Mouse (Mus musculus): ENCODE results near the gene Zdbf2. TPM values are rescaled to one million over a fixed set of nuclear protein-coding genes. Genes with fewer than 3 reads are reported as not detected.
A peak's percentile ranks its signal among the peaks of the same experiment; 100 is the strongest.

Gene Zdbf2
- 10 to 100 TPM; 11.0 to 17.9 (median 15.7) TPM for total RNA-seq (2022)

DNA sequence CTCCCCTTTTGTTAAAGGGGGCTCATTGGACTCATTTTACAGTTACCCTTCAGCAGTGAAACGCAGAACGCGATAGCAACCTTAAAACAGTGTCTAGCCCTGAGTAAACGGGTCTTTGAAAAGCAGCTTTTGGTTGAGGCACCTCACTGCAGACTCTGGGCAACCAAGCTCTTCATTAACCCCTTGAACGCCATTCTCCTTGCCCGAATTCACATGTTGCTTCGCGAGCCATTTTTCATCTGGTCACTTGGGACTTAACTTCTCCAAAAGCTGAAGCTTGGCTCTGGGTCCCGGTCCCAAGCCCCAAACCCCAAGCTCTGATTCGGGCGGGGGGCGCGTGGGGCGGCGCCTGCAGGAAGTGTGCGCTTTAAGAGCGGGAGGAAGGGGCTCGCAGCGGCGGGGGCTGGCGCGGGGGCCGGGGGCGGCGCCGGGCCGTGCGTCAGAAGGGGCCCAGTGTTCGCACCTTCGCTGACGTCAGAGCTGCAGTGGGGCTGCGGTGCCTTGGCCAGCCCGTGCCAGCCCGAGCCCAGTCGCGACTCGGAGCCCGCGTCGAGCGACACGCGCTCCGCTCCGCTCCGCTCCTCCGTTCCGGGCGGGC lies at the start of gene Zdbf2:
Zdbf2 (plus strand) TSS at position 525 of the 598 bp plus-strand sequence.
- DNase-seq (ENCODE audit: low spot score in 2 of 2): no peak

DNA sequence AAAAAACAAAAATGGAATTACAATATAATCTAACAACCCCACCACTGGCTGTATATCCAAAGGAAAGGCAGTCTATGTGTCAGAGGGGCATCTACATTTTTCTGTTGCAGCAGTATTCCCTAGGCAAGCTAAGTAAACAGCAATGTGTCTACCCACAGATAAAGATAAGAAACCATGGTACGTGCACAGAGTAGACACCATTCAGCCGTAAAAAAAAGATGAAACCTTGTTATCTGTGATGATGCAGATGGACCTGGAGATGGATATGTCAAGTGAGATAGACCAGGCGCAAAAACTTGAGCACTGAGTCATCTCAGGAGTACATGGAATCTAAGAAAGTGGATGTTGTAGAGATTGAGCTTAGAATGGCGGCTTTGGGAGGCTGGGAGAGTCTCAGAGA lies 48.1 kb upstream of the Zdbf2 start:
- DNase-seq (ENCODE audit: low spot score in 2 of 2): no peak

DNA sequence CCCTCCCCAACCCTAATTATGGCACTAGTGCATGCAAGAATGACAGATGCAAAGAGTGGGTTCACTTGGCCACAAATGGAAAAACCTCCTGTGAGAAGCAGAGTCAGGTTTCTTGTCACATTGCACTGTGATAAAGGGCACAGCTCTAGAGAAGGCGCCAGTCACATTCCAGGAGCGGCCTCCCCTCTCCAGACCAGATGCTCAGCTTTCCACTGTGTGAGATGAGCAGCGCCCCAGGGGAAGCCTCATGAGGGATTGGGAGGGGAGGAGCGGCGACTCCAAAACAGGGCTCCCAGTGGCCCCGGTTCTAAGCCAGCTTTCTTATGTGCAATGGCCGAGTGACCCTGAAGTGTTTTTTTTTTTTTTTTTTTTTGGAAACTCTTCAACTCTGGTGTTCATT lies 47.2 kb upstream of the Zdbf2 start:
- DNase-seq (ENCODE audit: low spot score in 2 of 2): no peak

DNA sequence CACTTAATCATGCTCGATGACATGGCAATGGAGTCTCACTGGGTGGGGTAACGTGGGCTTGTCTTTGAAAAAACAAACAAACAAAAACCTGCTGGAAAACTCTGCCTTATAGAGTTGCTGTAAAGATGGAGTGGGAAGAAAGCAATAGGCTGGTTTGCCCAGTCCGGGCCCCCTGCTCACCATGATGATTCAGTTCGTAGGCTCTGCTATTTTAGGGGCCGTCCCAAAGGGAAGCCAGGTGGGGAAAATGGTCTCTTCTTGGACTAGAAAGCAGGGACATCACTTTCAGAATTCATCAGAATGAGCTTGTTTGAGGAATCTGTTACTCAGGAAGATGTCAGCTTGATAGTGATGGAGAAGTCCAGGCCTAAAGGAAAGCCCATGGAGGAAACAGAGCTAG lies 45.8 kb upstream of the Zdbf2 start:
- no peak for DNase-seq (ENCODE audit: low spot score in 2 of 2)

DNA sequence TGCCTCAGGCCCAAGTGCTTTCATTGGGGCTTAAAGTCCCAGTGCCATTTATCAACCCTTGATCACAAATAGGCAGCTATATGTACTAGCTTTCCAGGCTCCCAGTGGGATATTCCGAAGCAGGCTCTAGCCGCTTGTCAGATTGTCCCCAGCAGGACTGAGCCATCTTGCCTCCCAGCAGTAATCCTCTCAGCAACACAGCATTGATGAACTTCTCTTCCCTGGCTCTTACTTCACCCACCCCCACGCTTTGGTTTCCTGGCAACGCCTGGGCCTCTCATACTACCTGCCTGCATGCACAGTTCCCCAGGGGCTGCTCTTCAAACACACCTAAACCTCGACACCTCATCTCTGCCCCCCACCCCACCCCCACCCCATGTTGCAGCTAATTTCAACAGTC lies 35.7 kb upstream of the Zdbf2 start:
- DNase-seq (ENCODE audit: low spot score in 2 of 2): no peak

DNA sequence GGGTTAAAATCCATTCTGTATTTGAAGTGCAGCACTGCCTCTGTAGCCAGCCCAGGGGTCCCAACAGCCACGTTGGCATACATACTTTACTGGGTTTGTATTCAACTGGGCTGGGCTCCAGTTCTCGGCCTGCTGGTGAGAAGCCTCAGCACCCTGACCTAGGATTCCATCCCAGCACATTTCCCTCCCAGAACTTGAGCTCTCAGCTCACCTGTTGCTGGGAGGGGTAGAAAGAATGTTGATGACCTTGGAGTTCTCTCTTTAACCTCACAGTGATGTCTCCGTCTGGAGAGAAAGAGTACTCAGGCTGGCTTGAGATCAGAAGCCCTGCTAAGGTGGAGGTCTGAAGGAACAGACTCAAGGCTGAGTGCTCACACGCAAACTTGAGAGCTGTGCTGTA lies 33.8 kb upstream of the Zdbf2 start:
- DNase-seq (ENCODE audit: low spot score in 2 of 2): no peak

DNA sequence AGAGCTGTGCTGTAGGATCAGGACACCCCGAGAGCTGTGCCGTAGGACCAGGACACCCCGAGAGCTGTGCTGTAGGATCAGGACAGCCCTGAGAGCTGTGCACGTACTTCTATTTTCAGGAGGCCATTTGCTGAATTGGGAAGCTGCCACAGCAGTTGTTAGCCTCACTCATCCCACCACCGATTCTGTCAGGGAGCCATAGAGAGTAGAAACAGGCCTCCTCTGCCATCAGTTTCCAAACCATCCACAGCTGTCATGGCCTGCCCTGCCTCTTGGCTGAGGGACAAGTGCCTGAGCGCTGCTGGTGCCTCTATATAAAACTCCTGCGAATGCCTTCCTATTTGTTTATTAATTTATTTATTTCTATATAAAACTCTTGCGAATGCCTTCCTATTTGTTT lies 33.3 kb upstream of the Zdbf2 start:
- DNase-seq (ENCODE audit: low spot score in 2 of 2): no peak

DNA sequence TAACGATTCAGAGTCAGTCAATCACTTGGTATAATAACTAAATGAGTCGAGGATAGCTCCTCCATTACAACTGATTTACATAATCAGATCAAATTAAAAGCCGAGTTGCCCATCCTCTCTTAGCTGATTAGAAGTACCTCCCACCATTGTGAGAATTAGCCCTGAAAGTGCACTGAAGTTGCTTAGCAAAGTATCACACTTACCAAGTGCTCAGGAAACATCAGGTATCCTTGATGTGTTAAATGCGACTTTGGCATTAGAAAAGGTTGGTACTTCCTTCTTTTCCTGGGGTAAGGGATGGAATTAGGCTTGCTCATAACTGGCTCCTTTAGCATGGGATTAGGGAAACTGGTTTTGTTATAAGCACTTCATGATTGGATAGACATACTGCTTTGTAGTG lies 29.2 kb upstream of the Zdbf2 start:
- DNase-seq (ENCODE audit: low spot score in 2 of 2): no peak

DNA sequence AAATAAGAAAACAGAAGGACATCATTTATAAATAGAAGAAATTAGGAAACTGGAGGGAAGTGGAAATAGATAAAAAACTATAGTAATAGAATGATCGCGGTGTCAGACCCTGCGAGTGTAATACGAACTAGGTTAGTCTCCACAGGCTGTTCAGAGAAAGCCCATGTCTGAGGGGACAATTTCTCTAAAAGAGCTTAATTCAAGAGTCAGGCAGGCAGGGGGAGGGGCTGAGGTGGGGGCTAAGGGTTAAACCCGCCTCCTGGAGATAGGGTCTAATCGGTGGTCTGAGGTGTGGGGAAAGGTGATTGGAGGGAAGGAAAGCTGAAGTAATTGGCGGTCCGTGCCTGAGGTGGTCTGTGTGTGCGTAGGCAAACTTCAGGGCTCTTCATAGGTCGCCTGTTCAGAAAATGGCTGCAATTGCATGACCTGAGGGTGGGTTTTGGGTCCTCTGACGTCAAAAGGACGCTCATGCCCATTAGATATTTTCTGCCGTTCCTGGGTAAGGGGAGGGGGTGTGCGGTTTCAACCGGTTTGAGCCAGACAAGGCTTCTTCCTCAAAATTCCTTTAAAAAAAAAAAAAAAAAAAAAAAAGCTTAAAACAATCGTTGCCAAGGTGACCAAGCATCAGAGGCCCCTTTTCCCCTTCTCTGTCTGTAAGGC lies 26.1 kb upstream of the Zdbf2 start:
- DNase-seq (ENCODE audit: low spot score in 2 of 2): no peak

DNA sequence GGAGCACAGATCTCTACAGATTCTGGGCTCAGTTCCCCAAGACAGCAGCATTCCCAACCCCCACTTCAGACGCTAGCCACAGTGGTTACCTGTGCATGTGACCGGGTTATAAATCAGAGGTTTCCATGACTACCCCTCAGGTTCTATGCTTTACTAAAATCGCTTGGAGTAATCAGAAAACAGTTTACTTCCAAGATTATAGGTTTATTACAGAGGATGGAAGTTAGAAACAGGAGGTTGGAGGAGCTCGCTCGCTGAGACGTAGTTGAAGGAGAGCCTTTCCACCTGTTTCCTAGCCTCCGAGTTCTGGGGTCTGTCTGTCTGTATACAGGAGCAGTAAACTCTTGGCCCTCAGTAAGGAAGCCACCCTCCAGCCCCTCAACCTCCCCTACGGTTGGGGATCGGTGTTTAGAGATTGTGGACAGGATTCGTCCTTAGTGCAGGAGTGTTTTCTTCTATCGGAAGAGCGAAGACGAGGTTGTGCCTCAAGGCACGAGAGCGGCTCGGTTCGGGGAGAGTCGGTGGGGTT lies 25.2 kb upstream of the Zdbf2 start:
- DNase-seq (ENCODE audit: low spot score in 2 of 2): no peak

DNA sequence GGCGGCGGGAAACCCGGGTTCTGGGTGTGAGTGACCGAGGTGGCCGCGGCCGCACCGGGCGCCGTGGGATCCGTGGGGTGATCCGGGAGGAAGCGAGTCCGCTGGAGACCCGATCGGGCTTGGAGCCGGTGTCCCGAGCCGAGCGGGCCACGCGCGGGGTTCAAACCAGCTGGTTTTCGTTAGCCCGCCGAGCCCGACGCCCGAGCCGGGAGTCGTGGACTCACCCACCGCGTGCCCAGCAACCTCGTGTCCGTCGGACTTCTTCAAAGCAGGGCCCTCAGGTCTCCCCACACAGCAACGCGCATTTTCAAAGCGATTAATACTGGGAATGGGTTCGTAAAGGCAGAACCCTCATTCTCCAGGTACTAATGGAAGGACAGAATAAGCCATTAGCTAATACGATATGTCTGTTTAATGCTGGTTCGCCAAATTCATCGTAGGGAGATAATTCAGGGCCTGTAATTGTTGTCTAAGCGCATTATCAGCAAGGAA lies 24.7 kb upstream of the Zdbf2 start:
- no peak for DNase-seq (ENCODE audit: low spot score in 2 of 2)

DNA sequence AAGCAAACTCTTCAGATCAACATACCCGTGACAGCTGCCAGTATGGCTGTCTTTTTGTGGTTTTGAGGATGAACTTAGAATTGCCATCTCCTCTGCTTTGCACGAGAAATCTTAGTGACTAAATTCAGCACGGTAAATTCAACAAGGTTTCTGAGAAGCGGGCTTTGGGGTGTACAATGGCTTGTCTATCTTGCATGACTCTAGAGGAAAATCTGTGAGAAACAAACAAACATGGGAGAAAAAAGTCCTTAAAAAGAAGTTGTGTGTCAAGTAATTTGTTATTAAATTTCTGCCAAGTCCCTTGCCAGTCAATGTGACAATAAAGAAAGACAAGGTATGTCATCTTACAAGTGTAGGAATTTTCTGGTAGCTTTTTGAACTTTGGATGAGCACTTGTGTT lies 23.8 kb upstream of the Zdbf2 start:
- DNase-seq (ENCODE audit: low spot score in 2 of 2): no peak

DNA sequence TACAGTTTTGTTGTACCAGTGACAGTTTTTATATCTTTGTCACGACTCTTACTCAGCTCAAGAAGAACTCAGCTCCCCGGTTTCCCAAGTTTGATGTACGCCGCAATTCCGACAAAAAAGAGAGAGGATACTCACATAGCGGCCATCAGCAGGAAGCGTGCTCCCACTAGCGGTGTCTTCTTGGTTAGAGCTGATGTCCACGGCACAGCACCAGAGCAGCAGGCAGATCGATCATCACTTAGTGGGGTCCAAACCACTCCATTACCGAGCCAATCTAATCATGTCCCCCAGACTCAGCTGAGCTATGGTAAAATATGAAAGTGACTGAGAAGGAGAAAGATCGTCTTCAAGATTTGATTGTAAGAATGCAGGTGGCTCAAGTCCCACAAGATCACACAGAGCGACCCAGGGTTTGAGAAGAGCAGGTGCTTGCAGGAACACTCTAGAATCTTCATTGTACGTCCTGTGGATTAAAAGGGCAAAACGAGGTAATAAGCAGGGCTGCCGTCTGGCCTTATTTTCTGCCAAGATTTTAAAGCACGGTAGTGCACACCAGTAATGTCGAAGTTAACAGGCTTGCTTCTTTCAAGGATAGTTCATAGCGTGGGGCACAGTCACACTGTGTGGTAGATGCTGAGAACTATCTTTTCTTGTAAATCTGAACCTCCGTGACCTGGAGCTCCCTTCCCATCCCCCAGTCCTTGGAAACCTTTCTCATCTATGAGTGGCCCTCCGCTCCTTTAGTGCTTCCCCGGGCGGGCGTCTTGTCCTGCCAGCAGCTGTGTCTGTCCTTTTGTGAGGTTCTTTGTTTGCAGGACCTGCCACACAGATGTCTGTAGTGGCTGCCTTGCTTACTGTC lies 20.5 kb upstream of the Zdbf2 start:
- no peak for DNase-seq (ENCODE audit: low spot score in 2 of 2)

DNA sequence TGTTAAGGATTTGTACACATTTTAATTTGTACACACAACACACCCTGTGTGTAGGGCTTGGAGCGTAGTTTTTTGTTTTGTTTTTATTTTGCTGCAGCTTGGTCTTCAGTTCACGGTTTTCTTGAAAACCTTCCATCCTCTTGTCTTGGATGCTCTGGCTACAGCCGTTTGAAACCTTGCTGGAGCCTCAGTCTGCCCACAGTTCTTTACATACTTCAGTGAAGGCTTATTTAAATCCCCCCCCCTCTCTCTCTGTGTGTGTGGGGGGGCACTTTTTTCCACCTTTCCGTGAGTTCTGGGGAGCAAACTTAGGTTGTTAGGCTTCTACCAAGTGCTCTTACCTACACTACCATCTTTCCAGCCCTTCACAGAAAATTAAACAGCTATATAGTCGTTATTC lies 19.8 kb upstream of the Zdbf2 start:
- DNase-seq (ENCODE audit: low spot score in 2 of 2): no peak

DNA sequence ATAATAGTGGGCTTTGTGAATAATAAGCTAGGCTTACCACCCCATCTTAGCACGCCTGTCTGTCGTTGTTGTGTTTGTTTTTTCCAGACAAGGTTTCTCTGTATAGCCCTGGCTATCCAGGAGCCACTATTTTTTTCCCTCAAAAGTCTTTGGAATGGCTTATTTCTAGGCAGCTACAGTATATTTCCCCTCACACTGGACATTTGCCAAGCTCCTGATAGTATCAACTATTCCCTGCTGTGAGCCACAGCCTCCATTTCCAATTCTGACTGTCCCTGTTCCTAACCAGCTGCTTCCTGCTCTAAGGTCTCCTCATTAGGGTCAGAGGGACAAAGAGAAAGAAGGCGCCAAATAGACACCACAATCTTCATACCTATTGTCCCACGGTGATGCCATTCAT lies 18.0 kb upstream of the Zdbf2 start:
- no peak for DNase-seq (ENCODE audit: low spot score in 2 of 2)

DNA sequence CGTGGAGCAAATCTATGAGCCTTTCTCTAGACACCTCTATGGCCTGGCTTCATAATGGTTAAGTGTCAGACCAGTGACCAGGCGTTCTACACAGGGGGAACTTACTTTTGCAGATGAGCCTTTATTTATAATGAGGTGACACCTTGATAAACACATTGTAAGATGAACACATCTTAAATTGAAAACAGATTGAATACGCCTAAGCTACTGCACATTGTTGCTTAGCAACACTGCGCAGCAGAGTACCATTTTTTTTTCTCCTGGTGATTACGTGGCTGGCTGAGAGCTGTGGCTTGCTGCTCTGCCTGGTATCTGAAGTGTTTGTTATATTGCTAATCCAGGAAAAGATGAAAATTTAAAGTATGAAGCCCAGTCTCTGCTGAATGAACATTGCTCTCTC lies 17.0 kb upstream of the Zdbf2 start:
- peak in 1 of 2 experiments; percentile 17 for DNase-seq (ENCODE audit: low spot score in 2 of 2)

DNA sequence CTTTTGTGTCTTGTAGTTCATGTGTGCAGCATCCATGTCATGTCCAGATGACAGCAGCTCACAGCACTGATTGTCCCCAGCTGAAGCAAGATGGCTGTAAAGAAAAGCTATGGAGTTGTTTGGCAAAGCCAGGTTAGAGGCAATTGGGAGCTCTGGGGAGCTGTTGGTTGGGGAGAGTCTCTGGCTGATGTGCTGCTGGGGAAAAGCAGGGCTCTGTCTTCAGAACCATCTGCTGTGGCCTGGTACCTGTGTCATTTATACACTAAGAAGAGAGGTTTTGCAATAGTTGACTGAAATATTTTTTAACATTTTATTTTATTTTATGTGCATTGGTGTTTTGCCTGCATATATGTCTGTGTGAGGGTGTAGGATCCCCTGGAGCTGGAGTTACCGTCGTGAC lies 14.6 kb upstream of the Zdbf2 start:
- DNase-seq (ENCODE audit: low spot score in 2 of 2): no peak

DNA sequence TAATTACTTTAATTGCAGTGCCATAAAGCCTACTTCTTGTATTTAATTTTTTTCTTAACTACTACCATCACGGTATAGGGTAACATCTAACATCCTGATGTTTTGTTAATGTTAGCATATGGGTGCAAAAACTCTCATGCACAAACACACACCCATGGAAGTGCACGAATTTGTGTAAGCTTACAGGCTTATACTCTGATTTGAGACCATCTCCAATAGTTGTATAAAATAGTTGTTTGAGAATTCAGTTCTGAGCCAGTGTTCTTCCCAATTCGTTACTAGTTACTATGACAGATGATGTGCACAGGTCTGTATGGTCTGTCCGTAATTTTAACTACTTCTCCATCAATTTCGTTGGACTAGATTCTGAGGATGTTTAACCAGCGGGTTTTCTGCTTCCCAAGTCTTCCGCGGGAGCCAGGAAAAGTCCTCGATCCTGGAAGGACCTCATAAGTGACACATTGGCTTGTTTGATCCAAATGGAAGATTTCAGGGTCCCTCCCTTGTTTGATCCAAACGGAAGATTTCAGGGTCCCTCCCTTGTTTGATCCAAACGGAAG lies 13.7 kb upstream of the Zdbf2 start:
- no peak for DNase-seq (ENCODE audit: low spot score in 2 of 2)

DNA sequence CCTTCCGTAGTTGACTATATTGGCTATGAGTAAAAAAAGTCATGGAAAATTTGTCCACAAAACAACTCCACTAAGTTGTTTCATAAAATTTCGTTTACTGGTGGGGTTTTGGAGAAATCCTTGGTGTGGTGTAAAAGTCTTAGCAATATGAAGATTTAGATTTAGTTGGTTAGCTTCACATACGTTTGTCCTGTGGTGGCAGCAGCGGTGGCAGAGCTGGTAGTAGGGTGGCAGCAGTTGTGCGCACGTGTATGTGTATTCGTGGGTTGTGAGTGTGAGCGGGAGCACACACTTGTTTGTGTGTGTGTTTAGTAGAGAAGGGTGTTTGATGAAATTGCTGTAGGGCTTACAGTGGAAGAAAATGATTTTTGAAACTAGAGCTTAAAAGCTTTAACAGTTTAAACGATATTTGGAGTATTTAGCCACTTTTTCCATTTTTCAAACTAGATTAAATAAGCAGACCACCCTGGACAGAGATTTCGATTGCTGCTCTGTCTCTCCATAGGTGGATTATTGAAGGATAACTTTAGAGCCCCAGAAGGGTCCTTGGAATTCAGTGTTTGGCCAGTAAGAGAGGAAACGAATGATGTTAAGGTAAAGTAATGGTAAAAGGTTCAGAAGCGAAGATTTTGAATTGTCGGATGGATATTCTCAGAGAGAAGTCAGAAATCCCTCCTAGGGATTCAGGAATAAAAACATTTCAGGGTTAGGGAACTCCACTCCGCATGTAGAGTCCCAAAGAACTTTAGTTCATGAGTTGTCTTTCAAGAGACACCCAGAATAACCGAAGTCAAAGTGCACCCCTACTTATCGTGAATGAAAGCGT lies 12.9 kb upstream of the Zdbf2 start:
- no peak for DNase-seq (ENCODE audit: low spot score in 2 of 2)

DNA sequence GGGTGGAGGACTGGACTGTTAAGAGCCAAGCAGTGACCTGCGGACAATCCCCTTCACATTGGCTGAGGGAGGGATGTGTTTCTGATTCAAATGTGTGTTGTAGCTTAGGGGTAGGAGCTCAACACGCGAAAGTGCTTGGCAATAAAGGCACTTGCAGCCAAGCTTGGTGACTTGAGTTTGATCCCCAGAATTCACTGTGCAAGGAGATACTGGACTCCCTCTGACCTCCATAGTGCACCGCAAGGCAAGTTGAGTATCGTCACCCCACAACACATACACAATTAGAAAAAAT lies 12.4 kb upstream of the Zdbf2 start:
- no peak for DNase-seq (ENCODE audit: low spot score in 2 of 2)

DNA sequence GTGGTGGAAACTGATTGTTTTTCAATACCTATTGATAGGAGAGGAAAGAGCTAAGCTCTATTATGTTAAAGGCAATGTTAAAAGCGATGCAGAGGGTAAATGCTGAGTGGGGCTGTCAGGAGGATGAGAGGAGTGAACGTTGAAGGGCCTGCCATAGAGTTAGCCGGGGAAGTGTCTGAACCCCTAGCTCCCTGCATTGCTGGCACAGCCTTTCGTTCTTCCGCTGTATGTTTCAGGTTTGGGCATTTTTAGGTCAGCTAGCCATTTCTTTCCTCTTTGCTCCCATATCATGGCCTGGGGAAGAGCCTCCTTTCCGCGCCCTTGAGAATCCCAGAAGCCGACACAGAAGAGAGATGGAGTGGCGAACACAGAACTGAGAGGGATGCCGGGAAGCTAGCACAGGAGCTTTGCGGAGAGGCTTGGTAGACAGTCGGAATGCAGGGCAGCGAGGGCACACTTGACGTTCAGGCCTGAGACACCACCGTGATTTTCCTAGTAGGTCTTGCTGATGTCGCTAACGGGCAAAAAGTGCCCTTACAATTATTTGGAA lies 11.9 kb upstream of the Zdbf2 start:
- DNase-seq (ENCODE audit: low spot score in 2 of 2): no peak

All from layer of hippocampus, adult 8-10 months (tissue).